Mouse (Mus musculus): ENCODE measurements at regions not wholly inside any gene's neighbourhood (a gene's known extent, or its start where the extent isn't known, plus 50 kb on each side); places are given as distances from the start of the nearest gene placed in this dataset.

DNA sequence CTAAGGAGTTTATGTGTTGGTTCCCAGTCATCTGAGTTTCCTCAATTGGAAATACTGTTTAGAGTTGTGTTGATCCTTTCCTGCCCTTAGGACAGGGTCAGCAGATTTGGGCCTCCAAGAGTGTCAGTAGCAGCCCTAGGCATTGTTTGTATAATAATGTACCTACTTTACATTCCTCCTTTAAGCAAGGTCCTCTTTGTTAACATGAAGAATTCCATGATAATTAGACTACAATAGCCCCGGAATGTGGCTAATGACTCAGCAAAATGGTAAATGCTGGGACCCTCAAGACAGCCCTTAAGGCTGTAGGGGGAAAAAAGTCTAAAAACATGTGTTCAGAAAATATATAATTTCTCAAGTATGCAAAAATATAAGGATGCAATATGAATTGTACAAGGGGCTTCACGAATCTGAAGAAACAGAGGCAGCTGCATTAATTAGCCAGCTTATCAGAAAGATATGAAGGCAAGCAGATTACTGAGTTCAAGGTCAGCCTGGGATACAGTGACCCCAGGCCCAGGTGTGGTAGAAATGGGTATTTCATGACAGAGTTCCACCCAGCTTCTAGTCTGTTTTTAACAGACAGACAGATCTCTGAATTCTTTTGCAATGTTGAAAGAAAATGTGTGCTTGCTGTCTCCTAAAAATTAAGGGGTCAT is 80.1 kb upstream of the Ptprk start:
- DNase-seq (ENCODE audit: low spot score in 2 of 2): no peak

DNA sequence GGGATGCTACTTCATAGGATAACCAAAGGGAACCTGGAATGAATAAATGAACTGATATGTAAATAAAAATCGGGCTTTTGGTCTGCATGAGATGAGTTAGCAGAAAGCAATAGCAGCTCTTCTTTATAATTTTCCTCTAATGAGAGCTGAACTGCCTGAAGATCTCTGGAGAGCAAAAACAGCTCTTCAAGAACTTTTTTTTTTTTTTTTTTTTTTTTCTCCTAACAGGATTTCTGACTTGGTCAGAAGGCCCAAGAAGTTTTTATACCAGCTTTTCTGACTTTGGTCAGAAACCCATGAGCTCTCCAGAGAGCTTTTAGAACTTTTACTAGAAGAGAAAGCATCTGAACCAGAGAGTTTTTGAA is 79.6 kb upstream of the Ptprk start:
- no peak for DNase-seq (ENCODE audit: low spot score in 2 of 2)

DNA sequence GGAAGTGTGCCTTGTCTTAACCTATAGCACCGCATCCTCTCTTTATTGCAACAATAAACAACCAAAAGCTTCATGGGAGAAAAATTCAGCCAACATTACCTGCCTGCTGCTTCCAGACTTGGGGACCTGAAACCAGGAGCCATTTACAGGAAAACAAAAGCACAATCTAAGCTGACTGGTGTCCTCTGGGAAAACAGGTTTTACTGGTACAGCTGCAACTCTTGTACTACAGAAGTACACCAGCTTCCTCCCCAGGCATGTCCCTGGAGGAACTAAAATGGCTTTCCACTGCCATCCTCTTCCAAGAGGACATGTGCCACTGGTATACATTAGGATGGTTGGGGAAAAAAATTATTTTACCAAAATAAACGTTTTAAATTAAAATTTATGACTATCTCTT is 63.9 kb upstream of the Ptprk start:
- no peak for DNase-seq (ENCODE audit: low spot score in 2 of 2)

DNA sequence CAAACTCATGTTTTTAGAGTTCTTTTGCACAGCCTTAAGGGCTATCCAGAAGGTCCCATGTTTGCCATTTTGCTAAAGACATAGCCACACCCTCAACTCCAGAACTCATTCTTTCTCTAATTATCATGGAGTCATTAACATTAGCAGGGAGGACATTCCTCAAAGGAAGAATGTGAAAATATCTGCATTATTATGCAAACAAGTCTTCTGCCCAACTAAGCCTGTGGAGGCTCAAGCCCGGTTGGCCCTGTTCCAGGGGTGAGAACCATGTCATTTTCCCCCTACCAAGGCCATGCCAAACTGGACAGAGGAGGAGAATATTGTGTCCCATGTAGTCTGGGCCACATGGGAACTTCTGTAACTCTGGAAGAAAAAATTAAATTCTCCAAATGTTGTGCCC is 62.5 kb upstream of the Ptprk start:
- DNase-seq (ENCODE audit: low spot score in 2 of 2): no peak

DNA sequence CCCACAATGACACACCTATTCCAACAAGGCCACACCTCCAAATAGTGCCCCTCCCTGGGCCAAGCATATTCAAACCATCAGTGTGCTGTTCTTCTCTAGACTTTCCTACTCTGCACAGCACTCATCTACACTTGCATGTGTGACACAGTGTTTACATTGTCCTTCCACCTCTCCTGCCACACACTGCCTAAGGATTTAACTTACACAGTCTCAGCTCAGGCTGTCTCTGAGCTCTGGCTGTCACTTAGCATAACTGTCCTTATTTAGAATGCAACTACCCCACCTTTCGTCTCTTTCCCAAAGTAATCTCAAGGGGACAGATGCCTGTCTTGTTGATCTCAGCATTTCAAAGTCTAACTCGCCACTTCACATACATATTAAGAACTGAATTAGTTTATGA is 61.2 kb upstream of the Ptprk start:
- DNase-seq (ENCODE audit: low spot score in 2 of 2): no peak

DNA sequence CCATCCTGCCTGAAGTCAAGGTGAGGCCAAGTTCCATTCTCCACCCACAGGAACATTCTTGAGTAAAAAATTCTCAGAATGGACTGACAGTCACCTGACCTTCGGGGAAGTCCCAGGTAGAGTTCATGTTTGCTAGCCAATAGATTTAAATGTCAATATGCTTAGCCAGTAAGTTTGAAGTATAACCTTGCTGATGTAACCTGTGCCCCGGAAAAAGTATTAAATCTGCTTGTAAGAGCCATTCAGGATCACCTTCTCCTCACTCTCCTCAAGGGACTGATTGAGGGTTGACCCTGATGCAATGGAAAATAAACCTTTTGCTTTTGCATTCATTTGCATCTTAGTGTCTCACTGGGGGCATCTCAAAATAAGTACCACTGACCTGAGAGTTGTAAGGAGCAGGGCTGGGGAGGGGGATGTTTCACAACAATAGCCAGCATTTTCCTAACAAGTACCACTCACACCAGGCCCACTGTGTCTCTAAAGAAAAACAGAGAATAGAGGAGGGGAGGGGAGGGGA is 60.3 kb upstream of the Ptprk start:
- DNase-seq (ENCODE audit: low spot score in 2 of 2): no peak
